Mouse (Mus musculus): ENCODE results near the gene Ipmk.

DNA sequence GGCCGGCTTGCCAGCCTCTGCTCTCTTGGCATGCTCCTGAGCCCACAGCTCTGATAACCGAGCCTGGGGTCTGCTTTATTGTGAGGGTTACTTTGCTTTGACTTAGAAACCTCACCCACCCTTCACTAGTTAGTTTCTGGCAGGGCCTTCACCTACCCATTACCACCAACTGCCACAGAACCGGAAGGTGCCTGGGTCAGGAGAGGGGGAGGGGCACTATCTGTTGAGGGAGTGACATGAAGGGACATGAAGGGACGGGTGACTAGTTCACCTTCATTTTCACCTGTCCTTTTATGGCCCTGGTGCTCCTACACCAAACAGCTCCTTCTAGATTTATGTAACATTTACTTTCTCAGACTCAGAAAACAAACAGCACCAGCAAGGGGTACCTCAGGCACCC lies 8.1 kb upstream of the Ipmk start:
- TF ChIP-seq CTCF (IDR thresholded peaks at IDR 0.05; ENCODE audit: borderline replicate concordance, insufficient read depth, low read length) (no peak), POLR2A (IDR thresholded peaks at IDR 0.05; ENCODE audit: low read depth, low read length) (no peak)

All from embryonic fibroblast, embryonic 13.5 days (primary cell).